Mouse (Mus musculus) intestine, embryonic 14.5 days (tissue): Measurements from ENCODE around the gene H6pd. TPM values are rescaled to one million over a fixed set of nuclear protein-coding genes. Genes with fewer than 3 reads are reported as not detected.
A peak's percentile ranks its signal among the peaks of the same experiment; 100 is the strongest.

Experiments
- ATAC-seq: fragments of 200-750 bp; cut with Nextera tagmentation; replicated peaks from 2 replicates; pipeline ENCODE4 v1.8.0; 2017; ENCODE audit warnings: low read depth, moderate number of reproducible peaks, moderate TSS enrichment, moderate library complexity; ENCODE audit not compliant: low FRiP score, low TSS enrichment
- DNase-seq: peaks from one replicate; pipeline ENCODE4 v3.0.0-alpha.2; 2018; ENCODE audit warnings: low spot score
- H3K27ac ChIP-seq: fragments of 300-500 bp; sonication (generic); 2 replicates; pipeline ENCODE4 v1.5.1; 2014; ENCODE audit warnings: low read depth, mild to moderate bottlenecking, control low read depth
- H3K27me3 ChIP-seq: fragments of 300-500 bp; sonication (generic); replicated peaks from 2 replicates; pipeline ENCODE4 v1.6.1; 2014; ENCODE audit warnings: low read length, control low read depth; ENCODE audit not compliant: control insufficient read depth, insufficient read depth
- H3K36me3 ChIP-seq: fragments of 300-500 bp; sonication (generic); 2 replicates; pipeline ENCODE4 v1.6.1; 2014; ENCODE audit warnings: low read length, control low read depth; ENCODE audit not compliant: control insufficient read depth, insufficient read depth
- H3K4me1 ChIP-seq: fragments of 300-500 bp; sonication (generic); replicated peaks from 2 replicates; pipeline ENCODE4 v1.6.1; 2014; ENCODE audit warnings: low read length, control low read depth, mixed read lengths; ENCODE audit not compliant: control insufficient read depth, insufficient read depth
- H3K4me2 ChIP-seq: fragments of 300-500 bp; sonication (generic); 2 replicates; pipeline ENCODE4 v1.6.1; 2014; ENCODE audit warnings: low read length
- H3K4me3 ChIP-seq: fragments of 300-500 bp; sonication (generic); 2 replicates; pipeline ENCODE4 v1.5.1; 2014; ENCODE audit warnings: low read depth, low read length, control low read depth, mixed read lengths
- H3K9ac ChIP-seq: fragments of 300-500 bp; sonication (generic); 2 replicates; pipeline ENCODE4 v1.6.1; 2014; ENCODE audit warnings: mild to moderate bottlenecking, low read length
- H3K9me3 ChIP-seq: fragments of 300-500 bp; sonication (generic); 2 replicates; pipeline ENCODE4 v1.6.1; 2016; ENCODE audit warnings: low read length, control low read depth; ENCODE audit not compliant: control insufficient read depth
- WGBS: fragments of 180-500 bp; shearing (Covaris S2); extraction: QIAGEN DNeasy Blood & Tissue Kit; methylation state at CpG from one replicate; pipeline ENCODE4 v1.1.7; 2014; 5-methylcytosine and 5-hydroxymethylcytosine counted together
- polyA plus RNA-seq: library from polyadenylated mRNA; unstranded; fragments of >200 nt; fragmentation: Nextera tagmentation; extraction: Ambion mirVana; gene quantifications from 2 replicates; pipeline ENCODE4 v1.2.1, GENCODE M21; 2014

H6pd gene
- polyA plus RNA-seq, 1 experiment from 2014 or later = 14.0 TPM

- WGBS = 18% methylated on average over 14 of the region's 14 CpGs
- H3K4me3 ChIP-seq = peak overlapping the region; percentile 35; the same call in 1 of the 2 replicates
- H3K9me3 ChIP-seq = no peaks in the 10 kb centered on the region
- no peaks in the 10 kb centered on the region for H3K36me3 ChIP-seq
- H3K27ac ChIP-seq = no peak overlapping the region
- peaks cover 3% of the 10 kb centered on the region; the same call in 1 of the 2 replicates for H3K4me1 ChIP-seq
- ATAC-seq (no peak), DNase-seq (no peak)
- peaks cover 63% of the 10 kb centered on the region for H3K27me3 ChIP-seq
- no peak overlapping the region for H3K9ac ChIP-seq
- H3K4me2 ChIP-seq = peak overlapping the region; percentile 66
Measured at GRCm38 (mm10) chr4:150031234-150031890, 22.5 kb upstream of the H6pd start.

- no peak overlapping the region for H3K9ac ChIP-seq
- peaks cover 3% of the 10 kb centered on the region; the same call in 1 of the 2 replicates for H3K4me1 ChIP-seq
- no peaks in the 10 kb centered on the region for H3K36me3 ChIP-seq
- under 1% methylated on average over 28 of the region's 28 CpGs for WGBS
- ATAC-seq (no peak), DNase-seq (peak; percentile 77)
- peak overlapping the region; percentile 35 for H3K4me3 ChIP-seq
- H3K27ac ChIP-seq = no peak overlapping the region
- H3K27me3 ChIP-seq = peaks cover 63% of the 10 kb centered on the region
- no peaks in the 10 kb centered on the region for H3K9me3 ChIP-seq
- H3K4me2 ChIP-seq = peak overlapping the region; percentile 66
Measured at GRCm38 (mm10) chr4:150030449-150031233, 21.8 kb upstream of the H6pd start.

DNA sequence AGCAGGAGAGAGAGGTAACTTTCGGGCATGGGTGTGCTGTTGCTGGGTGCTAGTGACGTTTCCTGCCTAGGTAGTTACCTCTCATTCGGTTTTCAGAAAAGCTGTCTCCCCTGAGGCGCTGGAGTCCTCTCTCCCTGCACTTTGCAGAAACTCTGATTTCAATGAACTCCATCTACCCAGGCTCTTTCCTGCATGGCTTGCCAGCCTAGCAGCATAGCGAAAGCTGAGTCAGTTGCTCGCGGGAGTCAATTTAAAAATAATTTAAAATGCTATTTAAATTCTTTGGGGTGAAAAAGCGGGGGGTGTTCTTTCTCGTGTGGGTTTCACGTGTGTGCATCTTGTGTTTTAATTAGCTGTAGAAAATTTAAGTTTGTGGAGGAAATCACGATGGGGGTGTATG, 21.1 kb upstream of the H6pd start:
- DNase-seq = no peak
- 4% methylated on average over 11 of the region's 11 CpGs for WGBS
- no peaks in the 10 kb centered on the region for H3K9me3 ChIP-seq

DNA sequence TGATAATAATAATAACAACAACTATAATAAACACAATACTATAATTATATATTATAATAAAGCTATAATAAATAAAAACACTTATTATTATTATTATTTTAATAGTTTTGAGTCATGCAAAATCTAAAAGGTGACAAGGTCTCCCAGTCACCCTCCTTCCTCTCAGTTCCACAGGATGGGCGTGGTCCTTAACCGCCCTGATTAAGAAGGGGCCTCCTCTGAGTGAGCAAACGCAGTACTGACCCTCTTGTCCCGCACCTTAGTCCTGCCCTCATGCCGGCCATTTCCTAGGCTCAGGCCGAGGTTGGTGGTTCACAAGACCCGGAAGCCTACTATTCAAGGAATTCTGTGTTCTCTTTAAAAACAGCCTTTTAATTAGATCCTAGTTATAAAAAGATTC, 14.7 kb upstream of the H6pd start:
- no peak for ATAC-seq

More for the DNA sequence above, 21.1 kb upstream of the H6pd start:
- no peak for ATAC-seq
- Histone ChIP-seq H3K4me1 (peaks cover 3% of the 10 kb centered on the region; the same call in 1 of the 2 replicates), H3K9ac (no peak overlapping the region), H3K27me3 (peaks cover 63% of the 10 kb centered on the region), H3K27ac (no peak overlapping the region), H3K4me3 (peak overlapping the region; percentile 35), H3K4me2 (peak overlapping the region; percentile 66), H3K36me3 (no peaks in the 10 kb centered on the region)

GRCm38 (mm10) chr4:150019741-150020380, 11.0 kb upstream of the H6pd start:
- Histone ChIP-seq H3K9ac (no peak overlapping the region), H3K4me1 (no peaks in the 10 kb centered on the region), H3K9me3 (no peaks in the 10 kb centered on the region), H3K4me2 (no peak overlapping the region), H3K27me3 (no peaks in the 10 kb centered on the region), H3K36me3 (no peaks in the 10 kb centered on the region), H3K27ac (no peak overlapping the region), H3K4me3 (no peak overlapping the region)
- no peak for ATAC-seq
- no peak for DNase-seq
- whole genome bisulfite sequencing = 89% methylated on average over 15 of the region's 15 CpGs

More for the DNA sequence above, 14.7 kb upstream of the H6pd start:
- DNase-seq = no peak
- Histone ChIP-seq H3K9ac (no peak overlapping the region), H3K4me2 (no peak overlapping the region), H3K36me3 (no peaks in the 10 kb centered on the region), H3K27ac (no peak overlapping the region), H3K4me1 (no peaks in the 10 kb centered on the region), H3K9me3 (no peaks in the 10 kb centered on the region), H3K4me3 (no peak overlapping the region), H3K27me3 (peaks cover 4% of the 10 kb centered on the region)
- 60% methylated on average over 7 of the region's 7 CpGs for WGBS

DNA sequence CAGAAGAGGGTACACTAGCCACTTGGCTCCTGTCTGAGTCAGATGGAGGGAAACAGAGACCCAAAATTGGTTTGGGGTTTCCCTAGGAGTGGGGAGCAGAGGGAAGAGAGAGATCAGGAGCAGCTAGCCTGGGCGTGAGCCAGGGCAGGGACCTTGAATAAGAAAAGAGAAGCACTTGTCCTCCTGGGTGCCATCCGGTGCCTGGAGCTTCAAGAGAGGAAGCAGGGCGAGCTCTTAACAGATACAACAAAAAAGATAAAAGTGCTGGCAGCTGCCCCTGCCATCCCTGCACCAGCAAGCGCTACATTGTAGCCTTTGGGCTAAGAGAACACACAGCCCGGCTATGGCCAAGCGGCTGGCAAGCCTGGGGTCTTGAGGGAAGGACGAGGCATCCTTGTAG, 6.6 kb upstream of the H6pd start:
- ATAC-seq (no peak), DNase-seq (no peak)
- Histone ChIP-seq H3K27ac (no peak overlapping the region), H3K27me3 (no peaks in the 10 kb centered on the region), H3K36me3 (no peaks in the 10 kb centered on the region), H3K9ac (no peak overlapping the region), H3K4me3 (no peak overlapping the region), H3K9me3 (no peaks in the 10 kb centered on the region), H3K4me1 (peaks cover 5% of the 10 kb centered on the region; the same call in 1 of the 2 replicates), H3K4me2 (no peak overlapping the region)
- WGBS = 67% methylated on average over 7 of the region's 7 CpGs

DNA sequence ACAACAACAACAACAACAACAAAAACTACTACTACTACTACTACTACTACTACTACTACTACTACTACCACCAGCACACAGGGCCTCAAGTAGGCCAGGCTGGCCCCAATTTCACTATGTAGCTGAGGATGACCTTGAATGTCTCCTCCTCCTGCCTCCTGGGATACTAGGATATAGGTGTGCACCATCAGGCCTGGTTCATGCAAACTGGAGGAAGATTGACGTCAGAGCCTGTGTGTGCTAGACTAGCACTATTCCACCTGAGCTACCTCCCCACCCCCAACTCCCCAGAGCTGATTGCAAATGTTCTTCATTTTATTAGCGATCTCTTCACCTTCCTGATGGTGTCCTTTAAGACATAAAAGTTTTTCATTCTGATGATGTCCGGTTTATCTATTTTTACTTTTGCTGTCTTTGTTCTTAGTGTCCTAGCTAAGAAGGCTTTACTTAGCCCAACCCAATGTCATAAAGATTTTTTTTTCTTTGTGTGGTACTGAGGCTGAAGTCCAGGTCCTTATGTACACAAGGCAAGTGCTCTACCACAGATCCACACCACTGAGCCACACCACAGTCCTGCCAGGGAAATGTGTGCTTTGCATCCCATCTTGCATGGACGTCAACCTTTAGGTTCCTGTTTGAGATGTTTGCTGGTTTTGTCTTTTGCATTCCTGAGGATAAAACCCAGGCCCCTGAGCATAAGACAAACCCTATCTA, 5.7 kb upstream of the H6pd start:
- Histone ChIP-seq H3K27me3 (no peaks in the 10 kb centered on the region), H3K4me2 (no peak overlapping the region), H3K9ac (no peak overlapping the region), H3K9me3 (no peaks in the 10 kb centered on the region), H3K4me3 (no peak overlapping the region), H3K4me1 (peaks cover 6% of the 10 kb centered on the region), H3K27ac (no peak overlapping the region), H3K36me3 (no peaks in the 10 kb centered on the region)
- ATAC-seq (peak; percentile 55), DNase-seq (no peak)
- WGBS = 76% methylated on average over 4 of the region's 4 CpGs

DNA sequence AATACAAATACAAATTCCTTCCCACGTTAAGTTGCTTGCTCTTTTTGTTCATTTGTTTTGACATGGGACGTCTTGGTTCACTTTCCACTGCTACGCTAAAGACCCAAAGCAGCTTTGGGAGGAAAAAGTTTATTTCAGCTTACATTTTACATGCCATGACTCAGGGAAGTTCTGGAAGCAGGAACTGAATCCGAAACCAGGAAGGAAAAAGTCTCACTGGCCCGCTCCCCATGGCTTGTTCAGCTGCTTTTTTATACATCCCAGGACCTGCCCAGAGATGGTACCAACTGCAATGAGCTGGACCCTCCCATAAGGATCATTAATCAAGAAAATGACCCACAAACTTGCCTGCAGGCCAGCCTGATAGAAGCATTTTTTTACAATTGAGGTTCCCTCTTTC, 5.0 kb upstream of the H6pd start:
- DNase-seq = no peak
- Histone ChIP-seq H3K27ac (no peak overlapping the region), H3K4me2 (no peak overlapping the region), H3K9ac (no peak overlapping the region), H3K9me3 (no peaks in the 10 kb centered on the region), H3K27me3 (no peaks in the 10 kb centered on the region), H3K4me1 (peaks cover 11% of the 10 kb centered on the region), H3K4me3 (no peak overlapping the region), H3K36me3 (no peaks in the 10 kb centered on the region)
- no peak for ATAC-seq
- WGBS = 82% methylated on average over 5 of the region's 5 CpGs
